Mouse (Mus musculus): ENCODE results near the gene Ly6g6f. TPM values are rescaled to one million over a fixed set of nuclear protein-coding genes. Genes with fewer than 3 reads are reported as not detected.
"Not testable (repeated sequence)": the region's sequence is repeated elsewhere in the genome, so short reads cannot be mapped to it uniquely, and the experiment has no call there.

The Ly6g6f gene
- total RNA-seq, 2 experiments from 2014 or later = 0.31 TPM; not detected in 1

- no peak for DNase-seq (ENCODE audit: low spot score in 2 of 2)
Observed at GRCm38 (mm10) chr17:35057090-35057489, 28.3 kb downstream of the Ly6g6f start.

- no peak for DNase-seq (ENCODE audit: low spot score in 2 of 2)
Observed at GRCm38 (mm10) chr17:35055691-35056495, 29.5 kb downstream of the Ly6g6f start.

GRCm38 (mm10) chr17:35052271-35052798 is 33.1 kb downstream of the Ly6g6f start:
- DNase-seq (ENCODE audit: low spot score in 2 of 2) = no peak

GRCm38 (mm10) chr17:35051156-35052086 is 34.0 kb downstream of the Ly6g6f start:
- DNase-seq (ENCODE audit: low spot score in 2 of 2) = peak; percentile 53 to 69

GRCm38 (mm10) chr17:35050126-35050750 is 35.2 kb downstream of the Ly6g6f start:
- peak; percentile 66 to 81 for DNase-seq (ENCODE audit: low spot score in 2 of 2)

- peak; percentile 66 to 76 for DNase-seq (ENCODE audit: low spot score in 2 of 2)
Observed at GRCm38 (mm10) chr17:35049561-35050016, 35.8 kb downstream of the Ly6g6f start, which contains the start of gene Clic1. Clic1 (plus strand) TSS chr17:35049966.

- DNase-seq (ENCODE audit: low spot score in 2 of 2) = no peak
Observed at GRCm38 (mm10) chr17:35048932-35049440, 36.4 kb downstream of the Ly6g6f start.

- no peak for DNase-seq (ENCODE audit: low spot score in 2 of 2)
Observed at GRCm38 (mm10) chr17:35048149-35048931, 37.1 kb downstream of the Ly6g6f start.

GRCm38 (mm10) chr17:35047688-35048087 is 37.7 kb downstream of the Ly6g6f start:
- no peak for DNase-seq (ENCODE audit: low spot score in 2 of 2)

- peak; percentile 95 to 96 for DNase-seq (ENCODE audit: low spot score in 2 of 2)
Observed at GRCm38 (mm10) chr17:35046681-35047455, 38.5 kb downstream of the Ly6g6f start, which contains the start of gene Msh5. Msh5 (minus strand) TSS chr17:35046745.

GRCm38 (mm10) chr17:35045807-35046680 is 39.4 kb downstream of the Ly6g6f start:
- no peak for DNase-seq (ENCODE audit: low spot score in 2 of 2)

GRCm38 (mm10) chr17:35044904-35045806 is 40.3 kb downstream of the Ly6g6f start:
- no peak for DNase-seq (ENCODE audit: low spot score in 2 of 2)

GRCm38 (mm10) chr17:35043794-35044193 is 41.6 kb downstream of the Ly6g6f start:
- DNase-seq (ENCODE audit: low spot score in 2 of 2) = no peak

- no peak for DNase-seq (ENCODE audit: low spot score in 2 of 2)
Observed at GRCm38 (mm10) chr17:35039121-35039873, 46.1 kb downstream of the Ly6g6f start.

GRCm38 (mm10) chr17:35034896-35035295 is 50.5 kb downstream of the Ly6g6f start:
- DNase-seq (ENCODE audit: low spot score in 2 of 2) = no peak

GRCm38 (mm10) chr17:35033703-35034102 is 51.7 kb downstream of the Ly6g6f start:
- not testable (repeated sequence) for DNase-seq (ENCODE audit: low spot score in 2 of 2)
